Mouse (Mus musculus) bone marrow, adult 2 months (tissue): ENCODE data around the gene Dop1a.

Experiments used
- CTCF ChIP-seq: fragments of 200-500 bp; IDR thresholded peaks from 2 replicates; pipeline ENCODE4 v1.5.1; 2011; ENCODE audit warnings: low read length, control low read depth; ENCODE audit not compliant: control insufficient read depth, insufficient read depth
- POLR2A ChIP-seq: fragments of 200-500 bp; IDR thresholded peaks from 2 replicates; pipeline ENCODE4 v1.6.1; 2011; ENCODE audit warnings: low read depth, mild to moderate bottlenecking, control low read depth, low read length, borderline replicate concordance; ENCODE audit not compliant: control insufficient read depth

DNA sequence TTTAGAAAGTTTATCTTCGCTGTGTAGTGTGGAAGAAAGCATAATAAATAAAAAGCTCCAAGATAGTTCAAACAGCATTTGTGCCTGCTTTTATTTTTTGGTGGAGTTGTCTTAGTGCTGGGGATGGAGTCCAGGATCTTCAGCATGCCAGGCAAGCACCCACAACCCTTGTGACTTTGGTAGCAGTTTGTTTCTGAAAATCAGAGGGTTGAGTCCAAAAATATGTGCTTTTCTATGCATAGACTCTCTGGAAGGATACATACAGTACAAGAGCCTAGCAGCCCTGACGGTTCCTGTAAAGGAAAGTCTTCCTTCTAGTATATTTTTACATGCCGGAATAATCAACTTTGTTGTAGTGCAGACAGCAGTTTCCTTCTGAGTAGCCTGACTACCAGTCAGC is 83.8 kb downstream of the Dop1a start:
- TF ChIP-seq CTCF (no peak), POLR2A (no peak)
